Mouse (Mus musculus) cerebellum, adult 9-10 months (tissue): ENCODE measurements around the gene Pacrg.

ENCODE experiments used
- DNase-seq: peaks from one replicate; pipeline ENCODE4 v3.0.0; 2022

Pacrg gene

DNA sequence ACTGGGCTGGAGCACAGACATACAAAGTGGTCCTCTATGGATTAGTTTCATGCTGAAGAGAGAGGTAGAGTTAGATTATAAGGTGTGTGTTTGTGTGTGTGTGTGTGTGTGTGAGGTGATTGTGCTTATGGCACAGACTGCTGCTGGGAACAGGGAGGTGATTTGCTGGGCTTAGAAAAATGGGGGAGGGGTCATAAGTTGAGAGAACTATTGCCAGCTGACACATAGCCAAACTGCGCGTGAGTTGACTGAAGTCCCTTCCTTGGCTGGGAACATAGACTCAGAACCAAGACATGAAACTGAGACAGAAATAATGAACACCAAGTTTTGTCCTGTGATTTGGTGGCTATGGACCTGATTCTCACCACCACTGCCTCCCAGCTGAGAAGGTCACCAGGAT is 351.2 kb downstream of the Pacrg start:
- DNase-seq = no peak

DNA sequence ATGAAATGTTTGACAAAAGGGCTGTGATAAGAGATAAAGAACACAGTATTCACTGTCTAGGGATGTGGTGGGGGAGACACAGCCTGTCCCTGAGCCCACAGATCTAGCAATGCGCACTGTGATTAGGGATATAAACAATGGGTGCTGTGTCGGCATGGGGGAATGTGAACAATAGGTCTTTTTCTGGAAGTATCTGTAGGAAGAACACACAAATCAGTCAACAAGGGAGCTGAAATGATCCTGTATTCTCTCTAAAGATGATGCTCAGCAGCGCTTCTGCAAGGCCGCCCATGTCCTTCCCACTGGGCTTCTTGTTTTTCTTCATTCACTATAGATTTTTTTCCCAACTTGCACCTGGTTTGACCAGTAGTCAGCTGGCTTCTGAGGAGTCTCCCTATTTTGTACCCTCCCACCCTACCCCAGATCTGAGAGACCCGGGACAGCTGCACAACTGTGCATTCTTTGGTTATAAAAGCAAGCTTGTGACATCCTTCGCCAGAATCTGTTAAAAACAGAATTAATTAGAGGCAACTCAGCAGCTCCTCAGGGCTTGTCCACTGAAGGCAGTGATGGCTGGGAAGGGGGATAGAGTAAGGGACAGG is 356.1 kb downstream of the Pacrg start:
- DNase-seq = no peak

DNA sequence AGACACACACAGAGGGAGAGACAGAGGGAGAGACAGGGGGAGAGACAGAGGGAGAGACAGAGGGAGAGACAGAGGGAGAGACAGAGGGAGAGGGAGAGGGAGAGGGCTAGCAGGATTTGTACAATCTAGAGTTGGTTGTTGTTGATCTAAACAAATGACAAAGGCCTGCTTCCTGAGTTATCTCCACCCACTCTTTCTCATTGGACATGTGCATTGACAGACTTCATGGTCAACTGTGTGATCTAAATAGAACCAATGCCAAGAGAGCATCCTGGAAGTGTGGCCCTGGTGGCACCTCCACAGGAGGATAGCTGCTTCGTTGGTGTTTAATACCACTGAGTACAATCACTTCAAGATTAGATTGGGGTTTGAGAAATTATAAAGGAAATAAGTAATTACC is 359.0 kb downstream of the Pacrg start:
- no peak for DNase-seq

DNA sequence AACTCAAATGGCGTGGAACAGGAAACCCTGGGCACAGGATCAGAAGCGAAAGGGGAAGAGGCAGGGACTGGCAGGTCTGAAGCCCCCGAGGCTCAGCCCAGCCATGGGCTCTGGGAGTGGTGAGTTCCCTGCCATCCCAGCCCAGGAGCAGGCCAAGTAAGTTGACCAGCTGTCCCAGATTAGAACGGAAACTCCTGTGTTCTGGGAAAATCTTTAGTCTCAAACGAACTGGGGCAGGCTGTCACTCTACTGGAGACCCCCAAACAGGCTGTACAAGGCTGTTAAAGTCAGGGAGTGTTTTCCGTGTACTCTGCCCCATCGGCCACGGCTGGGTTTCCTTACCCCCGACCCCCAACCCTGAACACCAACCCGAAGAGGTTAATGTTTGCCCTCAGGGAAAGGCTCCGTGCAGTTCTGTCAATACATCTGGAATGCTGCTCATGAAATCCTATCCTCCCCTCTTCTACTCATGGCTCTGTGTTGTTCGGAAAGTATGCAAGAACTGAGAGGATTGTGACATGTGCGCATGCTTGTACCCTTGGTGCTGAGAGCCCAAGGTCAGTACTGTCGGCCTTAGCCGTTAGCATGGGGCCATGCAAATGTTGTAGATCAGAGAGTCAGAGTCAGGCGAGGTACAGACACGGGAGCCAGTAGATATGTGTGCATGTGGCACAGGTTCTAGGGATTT is 360.9 kb downstream of the Pacrg start:
- no peak for DNase-seq

DNA sequence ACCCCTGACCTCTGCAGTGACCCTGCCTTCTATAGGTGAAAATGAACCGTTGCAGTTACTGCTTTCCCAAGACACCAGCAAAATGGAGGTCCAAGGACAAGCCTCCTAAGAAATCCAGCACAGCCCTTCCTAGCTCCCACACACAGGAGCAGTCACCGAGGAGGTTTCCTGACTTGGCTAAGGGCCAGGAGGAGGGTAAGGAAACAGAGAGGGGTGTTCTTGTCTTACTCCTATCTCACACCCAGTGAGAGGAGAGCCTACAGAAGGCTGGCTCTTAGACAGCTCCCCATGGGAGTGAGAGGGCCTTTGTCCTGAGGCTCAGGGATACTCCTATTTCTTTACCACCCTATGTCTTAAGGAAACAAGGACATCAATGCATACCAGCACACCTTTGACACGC is 361.7 kb downstream of the Pacrg start:
- DNase-seq = no peak

DNA sequence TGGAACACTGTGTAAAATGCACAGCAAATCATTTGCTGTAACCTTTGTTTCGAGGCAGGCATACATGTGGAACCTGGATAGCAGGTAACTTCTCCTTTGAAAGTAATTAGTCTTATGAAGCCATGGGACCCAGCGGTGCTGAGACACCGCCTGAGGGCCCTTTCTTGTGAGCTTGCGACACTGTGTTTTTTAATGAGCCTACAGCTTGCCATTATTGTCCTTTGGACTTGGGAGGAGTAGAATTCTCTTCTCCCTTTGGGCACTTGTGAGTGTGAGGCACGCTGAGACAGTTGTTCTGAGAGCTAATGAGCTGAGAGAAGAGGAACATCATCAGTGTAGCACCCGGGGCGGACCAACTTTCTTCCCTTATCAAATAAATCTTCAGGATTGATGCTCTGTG is 363.3 kb downstream of the Pacrg start:
- DNase-seq = no peak

DNA sequence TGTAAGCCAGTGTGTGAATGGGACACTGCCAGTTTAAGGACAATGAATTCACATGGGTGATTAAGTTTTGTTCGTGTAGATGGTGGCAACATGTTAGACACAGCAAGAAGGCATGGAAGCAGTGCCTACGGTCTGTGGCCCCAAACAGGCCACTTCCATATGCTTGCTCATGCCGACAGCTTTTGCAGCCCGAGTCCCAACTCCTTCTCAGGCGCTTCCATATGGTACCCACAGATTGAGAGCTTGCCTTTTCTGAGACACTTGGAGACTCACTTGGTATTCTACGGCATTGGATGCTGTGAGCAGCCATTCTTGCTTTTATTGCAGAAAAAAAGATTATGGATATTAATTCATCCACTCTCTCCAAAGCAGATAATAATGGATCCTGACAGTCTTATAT is 365.1 kb downstream of the Pacrg start:
- DNase-seq = no peak

DNA sequence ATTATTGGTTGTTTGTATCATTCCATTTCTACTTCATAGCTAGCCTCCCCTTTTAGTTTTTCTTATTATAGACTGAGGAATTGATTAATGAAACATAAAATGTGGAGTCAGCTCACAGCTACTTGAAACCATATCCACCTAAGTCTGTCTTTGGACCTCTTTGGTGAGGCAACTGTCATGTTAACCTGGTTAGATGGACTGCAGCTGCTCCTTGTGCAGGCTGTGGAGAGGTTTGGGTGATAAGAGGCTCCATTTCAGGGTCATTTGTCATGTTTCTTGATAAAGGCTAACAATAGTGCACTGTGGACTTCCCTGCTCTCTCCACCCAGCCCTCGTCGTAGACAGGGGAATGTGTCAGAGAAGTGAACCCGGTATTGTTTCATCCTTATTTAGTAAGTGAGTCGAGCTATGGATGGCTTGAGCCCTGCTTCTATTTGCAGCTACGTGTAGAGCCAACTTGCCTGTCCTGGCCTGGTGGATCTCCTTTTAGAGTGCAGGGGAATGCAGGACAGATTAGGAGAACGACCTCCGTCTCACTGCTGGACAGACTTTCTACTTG is 366.2 kb downstream of the Pacrg start:
- DNase-seq = no peak

DNA sequence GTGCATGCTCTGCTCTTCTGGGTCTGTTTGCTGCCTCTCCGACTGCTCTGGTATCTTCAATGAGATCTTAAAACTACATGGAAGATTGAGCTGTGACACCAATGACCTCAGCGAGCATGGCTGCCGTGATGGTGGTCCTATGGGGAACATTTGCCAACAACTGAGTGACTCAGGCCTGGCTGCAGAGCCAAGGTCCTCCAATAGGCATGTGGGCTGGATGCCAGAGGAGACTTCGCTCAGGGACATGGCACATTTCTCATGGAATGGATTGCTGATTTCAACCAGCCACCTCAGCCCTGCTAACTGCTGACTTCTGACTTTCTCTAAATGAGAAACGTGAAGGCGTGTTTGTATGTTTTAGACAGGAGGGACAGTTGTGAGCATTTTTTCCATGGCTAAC is 366.9 kb downstream of the Pacrg start:
- DNase-seq = no peak

DNA sequence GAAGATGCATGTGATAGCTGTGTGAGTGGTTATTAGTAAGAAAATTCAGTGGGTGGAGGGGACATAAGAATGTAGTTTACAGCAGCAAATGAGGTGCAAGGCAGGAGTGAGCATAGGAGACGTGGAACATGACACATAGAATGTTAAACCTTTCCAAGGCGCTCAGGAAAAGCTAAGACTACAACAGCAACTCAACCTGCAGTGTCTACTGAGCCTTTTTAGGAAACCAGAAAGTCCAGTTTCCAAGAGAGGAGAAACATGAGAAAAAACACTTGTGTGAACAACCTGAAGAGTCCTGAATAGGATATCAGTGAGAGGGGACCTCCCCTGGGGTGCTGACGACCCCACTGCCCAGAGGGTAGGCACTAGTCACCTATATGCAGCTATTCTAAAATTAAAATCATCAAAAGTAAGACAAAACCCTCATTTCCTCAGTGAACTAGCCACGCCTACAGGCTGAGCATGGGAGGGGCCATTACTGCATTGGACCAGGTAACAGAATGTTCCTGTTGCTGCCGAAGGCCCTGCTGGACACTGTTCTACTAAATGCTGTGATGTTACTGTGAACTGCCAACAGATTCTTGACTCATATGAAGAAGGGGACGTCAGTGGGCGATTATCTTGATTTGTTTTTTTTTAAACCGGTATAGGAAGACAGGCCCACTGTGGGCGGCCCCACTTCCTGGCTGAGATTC is 370.1 kb downstream of the Pacrg start:
- DNase-seq = no peak

DNA sequence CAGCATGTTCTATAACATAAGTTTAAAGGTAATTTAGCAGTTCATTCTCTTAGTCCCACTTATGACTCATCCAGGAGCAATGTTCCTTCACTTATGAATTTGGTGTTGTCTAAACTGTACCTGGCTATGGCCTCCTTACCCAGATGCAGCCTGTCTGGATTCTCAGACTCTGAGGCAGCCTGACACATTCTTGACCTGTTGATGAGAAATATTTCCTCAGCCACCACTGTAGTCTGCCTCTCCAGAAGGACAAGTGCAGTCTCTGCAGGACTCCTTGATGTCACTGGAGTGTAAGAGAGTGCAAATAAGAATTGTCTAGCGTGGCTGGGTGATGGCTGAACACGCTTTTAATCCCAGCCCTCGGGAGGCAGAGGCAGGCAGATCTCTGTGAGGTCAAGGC is 373.0 kb downstream of the Pacrg start:
- DNase-seq = no peak

DNA sequence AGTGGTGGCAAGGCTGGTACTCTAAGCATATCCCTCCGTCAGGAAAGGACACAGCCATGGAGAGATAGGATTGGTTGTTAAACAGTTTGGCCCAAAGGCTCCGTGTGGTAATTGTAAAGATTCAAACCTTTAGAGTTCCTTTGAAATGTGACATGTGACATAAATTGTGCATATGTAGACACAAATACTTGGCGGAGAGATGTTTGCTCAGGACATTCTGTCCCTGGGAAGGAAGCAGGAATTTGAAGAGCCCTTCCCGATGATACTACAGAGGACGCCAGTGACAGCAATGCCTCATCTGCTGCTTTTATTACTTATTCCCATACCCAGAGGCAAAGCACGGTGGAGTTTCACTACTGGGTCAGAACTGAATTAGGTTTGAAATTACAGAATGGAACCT is 374.6 kb downstream of the Pacrg start:
- no peak for DNase-seq

DNA sequence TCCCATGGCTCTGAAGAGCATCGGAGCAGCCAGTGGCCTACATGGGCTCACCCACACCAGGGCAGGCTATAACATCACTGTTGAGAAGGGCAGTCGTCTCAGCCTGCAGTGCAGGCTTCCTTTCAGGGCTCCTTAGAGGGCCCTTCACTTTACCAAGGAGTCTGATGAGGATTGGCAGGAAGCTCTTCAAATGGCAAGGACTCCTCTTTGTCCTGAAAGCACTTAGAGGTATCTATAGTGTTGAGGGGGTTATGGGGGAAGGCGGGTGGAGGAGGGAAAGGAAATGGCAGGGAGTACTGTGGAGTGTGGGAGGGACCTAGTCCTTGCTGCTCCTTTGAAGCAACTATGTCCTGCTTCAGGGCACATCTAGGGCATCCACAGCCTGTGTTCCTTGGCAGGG is 375.4 kb downstream of the Pacrg start:
- no peak for DNase-seq

DNA sequence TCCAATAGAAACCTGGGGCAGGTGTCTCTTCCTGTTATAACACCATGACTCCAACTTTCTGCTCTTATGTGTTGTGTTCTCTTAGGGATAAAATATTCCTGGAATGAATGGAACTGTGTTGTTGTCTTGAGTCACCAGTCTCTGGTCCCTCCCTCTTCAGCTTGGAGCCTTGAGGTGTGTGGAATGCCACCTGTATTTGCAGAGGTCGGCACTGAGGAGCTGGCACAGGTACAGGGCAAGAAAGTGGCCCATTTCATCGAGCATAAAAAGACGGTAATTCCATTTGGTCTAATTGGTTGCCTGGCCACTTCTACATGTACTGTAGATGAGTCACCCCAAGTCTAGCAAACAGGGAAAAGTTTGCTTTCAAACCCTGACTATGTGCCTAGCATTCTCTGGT is 376.5 kb downstream of the Pacrg start:
- no peak for DNase-seq

DNA sequence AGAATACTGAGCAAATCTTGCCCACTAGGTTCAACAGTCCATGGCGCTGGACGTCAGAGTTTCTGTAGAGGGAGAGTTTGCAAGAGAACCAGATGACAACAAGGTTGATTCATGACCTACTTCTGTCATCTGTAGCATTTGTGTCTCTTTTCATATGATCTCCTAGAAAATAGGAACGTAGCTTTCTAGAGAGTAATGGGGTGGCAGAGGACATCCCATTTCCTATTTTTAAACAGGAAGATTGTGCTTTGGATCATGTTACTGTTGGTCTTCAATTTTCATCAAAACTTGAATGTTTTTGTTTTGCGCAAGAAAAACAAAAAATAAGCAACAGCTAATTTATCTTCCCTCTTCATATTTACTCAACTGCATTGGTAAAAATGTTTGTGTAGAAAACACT is 379.2 kb downstream of the Pacrg start:
- DNase-seq = no peak

DNA sequence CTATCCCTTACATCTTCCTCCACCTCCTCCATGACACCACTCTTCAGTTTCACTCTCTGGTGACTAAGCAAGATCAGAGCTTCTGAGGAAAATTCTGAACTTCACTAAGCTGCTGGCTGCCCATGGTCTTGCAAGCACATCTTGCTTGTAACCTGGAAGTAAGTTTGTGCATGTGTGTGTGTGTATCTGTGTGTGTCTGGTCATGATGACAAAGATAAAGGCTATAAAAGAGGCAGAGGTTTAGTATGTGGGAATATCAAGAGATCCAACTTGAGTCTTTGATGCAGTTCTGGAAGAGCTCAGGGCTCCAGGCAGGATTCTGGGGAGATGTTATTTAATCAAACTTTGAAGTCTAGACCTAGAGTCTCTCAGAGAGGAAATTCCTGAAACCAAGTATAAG is 381.4 kb downstream of the Pacrg start:
- DNase-seq = no peak

DNA sequence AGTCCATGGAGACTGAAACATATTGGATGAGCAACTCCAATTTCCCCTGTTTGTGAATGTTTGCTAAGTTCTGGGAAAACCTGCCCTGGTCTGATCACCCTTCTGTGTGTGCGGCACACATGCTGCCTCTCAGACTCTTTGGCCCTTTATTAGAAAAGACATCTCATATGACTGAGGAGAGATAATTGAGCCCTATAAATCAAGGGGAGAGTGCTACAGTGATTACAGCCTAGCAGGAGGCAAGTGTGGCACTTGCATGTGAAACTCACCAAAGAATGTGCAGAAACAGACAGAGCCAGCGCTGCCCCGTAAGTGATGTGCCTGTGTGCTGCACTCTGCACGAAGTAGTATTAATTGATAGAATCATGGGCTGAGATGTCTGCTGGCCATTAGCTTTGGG is 383.7 kb downstream of the Pacrg start:
- no peak for DNase-seq

DNA sequence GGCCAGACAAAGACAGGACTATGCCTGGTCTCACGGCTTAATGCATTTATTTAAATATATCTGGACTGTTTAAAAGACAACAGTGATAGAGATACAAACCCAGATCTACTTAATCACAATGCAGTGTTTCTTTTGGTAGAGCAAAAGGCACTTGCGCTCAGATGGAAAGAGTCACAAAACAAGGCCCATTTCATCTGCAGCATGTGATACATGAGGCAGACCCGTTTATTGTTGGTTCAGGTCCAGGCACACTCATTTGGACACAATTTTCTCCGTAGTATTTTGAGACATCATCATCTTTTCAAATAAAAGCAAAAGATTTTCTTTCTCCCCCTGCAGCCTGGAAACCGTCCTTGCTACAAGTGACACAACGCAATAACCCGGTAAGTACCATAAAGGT is 384.1 kb downstream of the Pacrg start:
- DNase-seq = no peak

DNA sequence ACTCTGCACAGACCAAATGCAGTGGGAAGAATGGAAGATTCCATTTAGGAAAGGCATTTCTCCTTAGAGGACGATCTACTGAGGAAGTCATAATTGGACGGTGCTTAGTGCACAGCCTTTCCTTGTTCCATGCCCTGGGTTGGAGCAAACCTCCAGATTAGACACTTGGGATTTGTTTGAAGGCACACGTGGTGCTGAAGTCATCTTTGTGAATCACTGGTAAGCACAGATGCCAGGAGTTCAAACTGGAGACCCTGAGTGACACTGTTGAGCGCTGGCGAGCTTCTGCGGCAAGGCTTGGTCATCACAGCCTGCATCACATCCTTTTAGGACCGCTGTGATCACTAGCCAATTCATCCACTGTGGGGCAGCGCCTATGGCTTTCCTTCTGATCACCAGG is 385.7 kb downstream of the Pacrg start:
- peak; percentile 14 for DNase-seq

DNA sequence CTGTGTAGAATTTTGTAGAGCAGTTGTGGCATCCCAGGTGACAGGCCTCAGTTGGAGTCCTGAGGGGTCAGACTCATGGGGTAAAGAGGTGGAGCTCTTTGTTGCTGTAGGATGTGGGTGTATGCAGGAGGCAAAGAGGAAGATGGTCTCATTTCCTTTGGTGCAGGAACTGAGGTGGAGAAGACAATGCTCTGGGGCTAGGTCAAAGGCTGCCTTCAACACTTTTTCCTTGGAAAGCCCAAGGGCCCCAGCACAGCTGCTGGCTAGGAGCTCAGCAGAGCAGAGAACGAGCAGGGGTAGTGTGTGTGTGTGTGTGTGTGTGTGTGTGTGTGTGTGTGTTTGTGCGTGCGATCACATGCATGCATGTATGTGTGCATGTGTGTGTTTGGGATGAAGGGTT is 387.3 kb downstream of the Pacrg start:
- DNase-seq = no peak

DNA sequence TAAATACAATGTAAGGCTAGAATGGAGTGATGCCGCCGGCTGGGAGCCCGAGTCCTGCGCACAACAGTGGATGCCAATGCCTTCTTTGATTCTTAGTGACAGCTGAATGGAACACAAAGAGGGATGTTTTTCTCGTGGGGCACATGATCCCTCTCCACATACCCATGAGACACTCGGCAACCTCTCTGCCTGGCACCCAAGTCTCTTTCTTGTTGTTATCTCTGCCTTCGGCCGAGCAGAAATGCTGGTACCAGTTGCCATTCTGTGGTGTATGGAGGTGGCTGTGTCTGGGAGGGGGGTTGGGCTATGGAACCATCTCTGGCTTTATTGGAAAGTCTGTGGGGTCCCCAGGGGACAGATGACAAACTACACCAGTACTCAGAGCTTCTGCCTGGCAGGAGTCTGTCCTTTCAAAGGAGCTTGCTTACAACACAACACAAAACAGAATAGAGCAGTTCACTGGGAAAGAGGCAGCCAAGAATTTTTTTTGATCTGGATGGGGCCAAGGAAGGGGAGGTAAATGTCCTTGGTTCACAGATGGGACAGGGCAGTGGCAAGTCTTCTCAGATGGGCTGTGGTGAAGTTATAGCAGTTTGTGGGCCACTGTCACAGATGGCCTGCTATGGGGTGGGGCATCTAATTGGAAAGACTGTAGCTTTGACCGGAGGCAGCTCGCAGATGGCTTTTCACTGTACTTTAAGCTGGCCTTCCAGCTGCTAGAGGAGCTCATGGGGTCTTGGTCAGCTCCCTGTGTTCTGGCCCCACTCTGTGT is 388.6 kb downstream of the Pacrg start:
- peak; percentile 23 for DNase-seq

DNA sequence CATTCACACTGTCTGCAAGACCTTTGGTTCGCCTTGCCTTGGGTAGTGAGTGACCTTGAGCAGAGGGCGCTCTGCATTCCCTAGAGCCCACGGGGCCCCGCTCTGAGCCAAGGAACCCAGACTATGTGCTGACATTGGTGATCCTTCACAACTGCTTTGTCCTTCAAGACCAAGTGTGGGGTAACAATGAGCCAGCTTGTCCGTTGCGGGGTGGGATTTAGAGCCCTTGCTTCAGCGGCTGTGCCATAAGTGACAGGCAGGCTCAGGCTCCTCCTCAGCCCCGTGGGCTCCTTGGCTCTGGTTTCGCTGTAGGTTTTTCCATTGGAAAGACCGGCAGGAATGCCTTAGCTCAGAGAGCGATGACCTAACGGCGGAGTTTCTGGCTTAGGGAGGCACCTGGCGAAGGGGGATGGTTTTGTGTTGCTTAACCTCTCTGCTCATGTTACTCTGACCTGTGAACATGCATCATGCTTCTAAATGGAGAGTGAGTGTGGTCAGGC is 390.3 kb downstream of the Pacrg start:
- DNase-seq = no peak

DNA sequence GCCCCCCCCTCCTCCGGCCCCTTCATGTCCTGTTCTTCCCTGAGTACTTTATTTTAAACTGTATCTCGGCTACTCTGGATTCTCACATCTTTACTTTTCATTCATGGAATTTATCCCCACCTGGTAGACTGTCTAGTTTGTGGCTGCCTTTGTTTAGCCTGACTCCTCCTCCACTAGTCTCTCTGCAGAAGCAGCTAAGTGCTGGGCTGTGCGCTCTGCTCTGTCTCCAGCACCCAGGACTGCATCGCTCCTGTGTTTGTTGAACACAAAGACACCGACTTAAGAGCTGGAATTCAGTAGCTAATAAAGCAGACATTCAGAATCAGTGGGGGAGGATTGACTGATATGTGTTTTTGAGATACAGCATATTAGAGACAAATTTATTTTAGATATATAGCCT is 391.7 kb downstream of the Pacrg start:
- no peak for DNase-seq
